Mouse (Mus musculus) liver, embryonic 11.5 days (tissue): ENCODE measurements around the gene Vav2. TPM values are rescaled to one million over a fixed set of nuclear protein-coding genes. Genes with fewer than 3 reads are reported as not detected.
A peak's percentile ranks its signal among the peaks of the same experiment; 100 is the strongest.

ENCODE experiments used
- ATAC-seq: fragments of 200-750 bp; cut with Nextera tagmentation; replicated peaks from 2 replicates; pipeline ENCODE4 v1.8.0; 2017; ENCODE audit warnings: moderate number of reproducible peaks, mild to moderate bottlenecking, moderate TSS enrichment, moderate library complexity; ENCODE audit not compliant: low FRiP score
- DNase-seq: peaks from one replicate; pipeline ENCODE4 v3.0.0-alpha.2; 2017; ENCODE audit warnings: low spot score
- H3K27ac ChIP-seq: fragments of 300-500 bp; sonication (generic); 2 replicates; pipeline ENCODE4 v1.5.1; 2014; ENCODE audit warnings: mild to moderate bottlenecking, low read depth, low read length, control low read depth
- H3K27me3 ChIP-seq: fragments of 300-500 bp; sonication (generic); replicated peaks from 2 replicates; pipeline ENCODE4 v1.6.1; 2014; ENCODE audit warnings: low read length, mixed read lengths; ENCODE audit not compliant: control insufficient read depth, insufficient read depth
- H3K36me3 ChIP-seq: fragments of 300-500 bp; sonication (generic); 2 replicates; pipeline ENCODE4 v1.6.1; 2014; ENCODE audit warnings: mild to moderate bottlenecking, low read length, moderate library complexity, mixed read lengths; ENCODE audit not compliant: control insufficient read depth, insufficient read depth
- H3K4me1 ChIP-seq: fragments of 300-500 bp; sonication (generic); replicated peaks from 2 replicates; pipeline ENCODE4 v1.6.1; 2014; ENCODE audit warnings: low read length, mixed read lengths; ENCODE audit not compliant: control insufficient read depth, insufficient read depth
- H3K4me2 ChIP-seq: fragments of 300-500 bp; sonication (generic); 2 replicates; pipeline ENCODE4 v1.6.1; 2014; ENCODE audit warnings: mild to moderate bottlenecking, control low read depth, moderate library complexity
- H3K4me3 ChIP-seq: fragments of 300-500 bp; sonication (generic); 2 replicates; pipeline ENCODE4 v1.5.1; 2014; ENCODE audit warnings: low read depth, low read length, control low read depth
- H3K9ac ChIP-seq: fragments of 300-500 bp; sonication (generic); 2 replicates; pipeline ENCODE4 v1.6.1; 2014; ENCODE audit warnings: low read depth, low read length, control low read depth
- H3K9me3 ChIP-seq: fragments of 300-500 bp; sonication (generic); 2 replicates; pipeline ENCODE4 v1.6.1; 2016; ENCODE audit warnings: low read length, inconsistent platforms, mixed read lengths; ENCODE audit not compliant: control insufficient read depth
- WGBS: fragments of 180-500 bp; shearing (Covaris S2); extraction: QIAGEN DNeasy Blood & Tissue Kit; methylation state at CpG from one replicate; pipeline ENCODE4 v1.1.7; 2014; 5-methylcytosine and 5-hydroxymethylcytosine counted together
- polyA plus RNA-seq: library from polyadenylated mRNA; unstranded; fragments of >200 nt; fragmentation: Nextera tagmentation; extraction: Ambion mirVana; gene quantifications from 2 replicates; pipeline ENCODE4 v1.2.1, GENCODE M21; 2014

Gene Vav2
- polyA plus RNA-seq, 1 experiment from 2014 or later = 6.0 TPM

GRCm38 (mm10) chr2:27469292-27469990 is 42.6 kb upstream of the Vav2 start:
- no peak for ATAC-seq
- 67% methylated on average over 4 of the region's 4 CpGs for WGBS
- peak overlapping the region; percentile 91 for H3K27ac ChIP-seq

GRCm38 (mm10) chr2:27462901-27463300 is 36.1 kb upstream of the Vav2 start:
- Histone ChIP-seq H3K4me3 (no peak overlapping the region), H3K4me1 (0 out of 2 replicates have a peak, but pooled peaks cover under 1% of the 10 kb centered on the region), H3K9me3 (no peaks in the 10 kb centered on the region), H3K4me2 (no peak overlapping the region), H3K36me3 (peaks cover 54% of the 10 kb centered on the region), H3K27me3 (no peaks in the 10 kb centered on the region), H3K9ac (no peak overlapping the region), H3K27ac (no peak overlapping the region)
- no peak for DNase-seq
- ATAC-seq = no peak
- WGBS = 90% methylated on average over 4 of the region's 4 CpGs

More at GRCm38 (mm10) chr2:27469292-27469990, 42.6 kb upstream of the Vav2 start:
- no peak overlapping the region for H3K4me3 ChIP-seq
- DNase-seq = no peak
- peak overlapping the region; percentile 51 for H3K4me2 ChIP-seq
- peaks cover 60% of the 10 kb centered on the region for H3K4me1 ChIP-seq
- no peaks in the 10 kb centered on the region for H3K27me3 ChIP-seq
- peak overlapping the region; percentile 52 for H3K9ac ChIP-seq
- peaks cover 5% of the 10 kb centered on the region for H3K36me3 ChIP-seq
- H3K9me3 ChIP-seq = no peaks in the 10 kb centered on the region

DNA sequence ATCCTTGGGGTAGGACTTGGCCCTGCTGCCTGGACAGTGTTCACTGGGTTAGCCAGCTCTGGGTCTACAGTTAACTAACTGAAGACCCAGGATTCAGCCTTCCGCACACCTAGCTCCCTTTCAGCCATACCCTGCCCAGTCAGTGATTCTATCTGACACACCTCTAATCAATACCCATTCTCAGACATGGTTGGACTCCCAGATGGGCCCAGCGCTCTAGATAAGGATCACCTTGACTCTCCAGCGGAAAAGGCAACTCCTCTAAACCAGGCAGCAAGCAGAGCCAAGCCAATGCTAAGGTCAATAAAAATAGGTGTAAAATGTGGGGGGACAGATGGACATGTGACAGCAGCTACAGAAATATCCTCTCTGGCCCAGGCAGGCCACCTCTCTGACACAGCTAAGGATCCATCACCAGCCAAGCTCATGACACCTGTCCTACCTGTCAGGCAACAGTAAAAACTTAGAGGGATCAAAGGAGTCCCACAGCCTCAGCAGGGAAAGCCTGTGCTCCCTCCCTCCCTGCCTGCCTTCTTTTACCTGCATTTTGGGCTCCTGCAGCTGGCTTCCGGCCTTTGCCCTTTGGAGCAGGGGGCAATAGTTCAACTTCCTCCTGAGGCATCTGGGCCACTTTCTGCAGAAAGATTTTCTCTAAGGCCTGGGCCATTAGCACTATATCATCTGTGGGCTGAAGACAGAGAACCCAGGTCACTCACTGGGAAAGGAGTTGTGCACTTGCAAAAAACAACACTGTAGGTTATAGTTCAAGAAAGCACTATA is 35.2 kb upstream of the Vav2 start:
- peaks cover 60% of the 10 kb centered on the region for H3K36me3 ChIP-seq

GRCm38 (mm10) chr2:27460651-27461050 is 33.8 kb upstream of the Vav2 start:
- 70% methylated on average over 9 of the region's 9 CpGs for WGBS
- no peaks in the 10 kb centered on the region for H3K27me3 ChIP-seq
- H3K9me3 ChIP-seq = no peaks in the 10 kb centered on the region
- DNase-seq (no peak), ATAC-seq (no peak)
- H3K4me2 ChIP-seq = no peak overlapping the region
- H3K9ac ChIP-seq = no peak overlapping the region
- no peak overlapping the region for H3K4me3 ChIP-seq
- H3K36me3 ChIP-seq = peaks cover 68% of the 10 kb centered on the region
- no peak overlapping the region for H3K27ac ChIP-seq
- H3K4me1 ChIP-seq = no peaks in the 10 kb centered on the region

More for the DNA sequence above, 35.2 kb upstream of the Vav2 start:
- H3K9me3 ChIP-seq = no peaks in the 10 kb centered on the region
- DNase-seq (no peak), ATAC-seq (no peak)
- no peaks in the 10 kb centered on the region for H3K4me1 ChIP-seq
- 78% methylated on average over 4 of the region's 4 CpGs for WGBS
- H3K27ac ChIP-seq = no peak overlapping the region
- H3K27me3 ChIP-seq = no peaks in the 10 kb centered on the region
- no peak overlapping the region for H3K9ac ChIP-seq
- no peak overlapping the region for H3K4me2 ChIP-seq
- H3K4me3 ChIP-seq = no peak overlapping the region

GRCm38 (mm10) chr2:27460163-27460562 is 33.3 kb upstream of the Vav2 start:
- Histone ChIP-seq H3K36me3 (peaks cover 69% of the 10 kb centered on the region), H3K27me3 (no peaks in the 10 kb centered on the region), H3K9ac (no peak overlapping the region), H3K27ac (no peak overlapping the region), H3K9me3 (no peaks in the 10 kb centered on the region), H3K4me1 (no peaks in the 10 kb centered on the region), H3K4me3 (no peak overlapping the region), H3K4me2 (no peak overlapping the region)
- ATAC-seq (no peak), DNase-seq (no peak)
- 85% methylated on average over 5 of the region's 5 CpGs for WGBS

DNA sequence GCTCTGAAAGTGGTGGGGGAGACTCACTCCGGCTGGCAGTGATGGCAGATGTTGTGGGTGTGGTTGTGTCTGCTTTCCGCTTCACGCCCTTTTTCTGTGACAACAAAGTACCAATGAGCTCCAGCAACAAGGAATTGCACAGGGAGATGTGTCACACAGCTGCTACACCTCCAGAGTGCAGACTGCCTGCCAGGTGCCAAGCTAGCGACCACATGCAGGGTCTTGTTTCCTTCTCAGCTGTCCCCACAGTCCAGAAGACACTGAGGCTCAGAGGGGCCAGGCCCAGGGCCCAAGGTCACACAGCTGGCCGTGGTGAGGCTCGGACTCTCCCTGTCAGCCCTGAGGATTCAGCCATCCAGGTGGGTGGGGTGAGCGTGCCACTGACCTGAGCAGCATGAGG is 32.9 kb upstream of the Vav2 start:
- H3K9ac ChIP-seq = no peak overlapping the region
- WGBS = 89% methylated on average over 7 of the region's 7 CpGs
- H3K9me3 ChIP-seq = no peaks in the 10 kb centered on the region
- H3K4me1 ChIP-seq = no peaks in the 10 kb centered on the region
- H3K4me2 ChIP-seq = no peak overlapping the region
- no peak overlapping the region for H3K4me3 ChIP-seq
- no peak for DNase-seq
- no peak for ATAC-seq
- H3K27ac ChIP-seq = no peak overlapping the region
- H3K27me3 ChIP-seq = no peaks in the 10 kb centered on the region
- H3K36me3 ChIP-seq = peaks cover 72% of the 10 kb centered on the region

DNA sequence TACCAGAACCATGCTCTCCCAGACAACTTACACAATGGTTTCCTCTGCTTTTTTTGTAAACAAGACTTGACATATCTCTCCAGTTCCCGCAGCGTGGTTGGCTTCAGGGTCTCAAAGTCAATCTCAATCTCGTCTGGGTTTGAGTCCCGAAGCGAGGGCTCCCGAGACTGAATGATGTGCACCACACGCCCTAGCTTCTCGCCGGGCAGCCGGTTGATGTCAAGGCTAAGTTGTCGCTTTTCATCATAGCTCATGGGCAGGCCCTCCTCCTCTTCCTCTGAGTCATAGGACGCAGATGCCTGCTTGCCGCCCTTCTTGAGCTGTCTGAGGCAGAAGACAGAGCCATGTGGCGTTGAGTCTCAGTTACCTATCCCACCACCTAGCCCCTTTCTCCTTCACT is 23.4 kb upstream of the Vav2 start:
- Histone ChIP-seq H3K9ac (no peak overlapping the region), H3K4me1 (no peaks in the 10 kb centered on the region), H3K27me3 (no peaks in the 10 kb centered on the region), H3K27ac (no peak overlapping the region), H3K4me3 (no peak overlapping the region), H3K9me3 (no peaks in the 10 kb centered on the region), H3K4me2 (no peak overlapping the region), H3K36me3 (peaks cover 72% of the 10 kb centered on the region)
- ATAC-seq = no peak
- DNase-seq = no peak
- WGBS = 82% methylated on average over 14 of the region's 14 CpGs

DNA sequence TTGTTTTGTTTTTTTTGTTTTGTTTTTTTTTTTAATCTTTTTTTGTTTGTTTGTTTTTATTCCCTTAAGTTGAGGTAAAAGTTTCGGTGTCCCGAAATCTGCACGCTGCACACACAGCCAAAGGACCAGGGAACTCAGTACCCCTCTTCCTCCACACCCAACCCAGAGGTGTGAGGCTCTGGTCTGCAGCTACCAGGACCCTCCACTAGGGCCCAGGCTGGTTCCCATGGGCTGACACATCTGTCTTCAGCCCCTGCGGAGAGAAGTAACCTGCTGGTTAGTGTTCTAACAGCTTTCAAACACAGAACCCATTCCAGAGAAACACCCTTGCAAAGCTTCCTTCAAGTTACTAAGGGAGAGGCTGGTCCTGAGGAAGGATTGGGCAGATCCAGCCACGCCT is 20.9 kb upstream of the Vav2 start:
- no peaks in the 10 kb centered on the region for H3K27me3 ChIP-seq
- no peak for DNase-seq
- H3K4me2 ChIP-seq = no peak overlapping the region
- 88% methylated on average over 5 of the region's 5 CpGs for WGBS
- peaks cover 3% of the 10 kb centered on the region; the same call in 1 of the 2 replicates for H3K4me1 ChIP-seq
- H3K9me3 ChIP-seq = no peaks in the 10 kb centered on the region
- peaks cover 48% of the 10 kb centered on the region for H3K36me3 ChIP-seq
- no peak for ATAC-seq
- no peak overlapping the region for H3K4me3 ChIP-seq
- H3K9ac ChIP-seq = no peak overlapping the region
- H3K27ac ChIP-seq = no peak overlapping the region
